Mouse (Mus musculus) liver, adult 2 months (tissue): ENCODE results near the gene Pik3c2b.

ENCODE experiments used
- CTCF ChIP-seq: fragments of 200-500 bp; IDR thresholded peaks from 2 replicates; pipeline ENCODE4 v1.5.1; 2011; ENCODE audit warnings: low read depth, low read length, control low read depth
- POLR2A ChIP-seq: fragments of 200-500 bp; IDR thresholded peaks from 2 replicates; pipeline ENCODE4 v1.6.1; 2011; ENCODE audit warnings: low read length, control low read depth; ENCODE audit not compliant: insufficient read depth; ENCODE audit errors: extremely low read depth

GRCm38 (mm10) chr1:133148122-133148521, 102.7 kb downstream of the Pik3c2b start:
- no peak for TF ChIP-seq CTCF
- TF ChIP-seq POLR2A: no peak
